Mouse (Mus musculus) monocyte, adult 59 days (primary cell): Measurements from ENCODE around the gene Rassf4. TPM values are rescaled to one million over a fixed set of nuclear protein-coding genes. Genes with fewer than 3 reads are reported as not detected.

Experiments
- total RNA-seq, 2 experiments: library from RNA; stranded (reverse); gene quantifications; one replicate each; pipeline ENCODE4 v1.2.4; 2023

Gene Rassf4
- total RNA-seq, result 100 to 1,000 TPM; 373 to 419 TPM

DNA sequence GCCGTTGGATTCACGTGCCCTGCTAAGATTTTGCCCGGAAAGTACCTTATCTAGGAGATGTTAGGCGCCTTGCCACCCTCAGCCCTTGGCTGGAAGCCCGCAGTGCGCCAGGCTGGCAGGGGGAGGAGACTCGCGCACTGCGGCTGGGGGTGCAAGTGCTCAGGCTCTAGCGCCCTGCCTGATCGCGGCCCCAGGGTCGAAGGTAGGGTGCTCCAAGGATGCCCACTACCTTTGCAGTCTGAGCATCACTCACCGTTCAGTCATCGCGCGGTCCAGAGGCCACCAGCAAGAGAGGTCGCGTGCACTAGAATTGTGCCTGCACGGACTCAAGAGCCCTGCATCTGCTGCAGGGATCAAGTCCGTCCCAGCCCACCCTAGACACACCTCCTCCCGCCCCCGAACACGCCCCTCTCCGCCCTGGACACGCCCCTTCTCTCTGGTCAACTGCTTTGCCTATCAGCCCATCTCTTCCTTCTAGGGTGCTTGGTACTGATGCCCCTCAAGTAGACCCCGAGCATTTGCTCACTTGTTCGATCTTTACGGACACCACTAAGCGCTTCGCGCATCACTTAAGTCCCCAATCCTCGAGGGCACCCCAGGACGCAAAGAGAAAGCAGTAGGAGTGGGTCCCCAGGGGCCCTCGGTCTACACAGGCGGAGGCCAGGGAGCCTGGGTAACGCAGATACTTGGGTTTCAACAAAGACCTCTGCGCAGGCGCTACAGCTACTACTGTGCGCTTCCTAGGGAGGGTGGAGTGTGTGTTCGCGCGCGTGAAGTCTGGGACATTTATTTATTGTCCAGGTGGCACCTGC lies at the start of gene Rassf4:
Gene Rassf4 (minus strand): TSS at position 482 of the 812 bp plus-strand sequence.

DNA sequence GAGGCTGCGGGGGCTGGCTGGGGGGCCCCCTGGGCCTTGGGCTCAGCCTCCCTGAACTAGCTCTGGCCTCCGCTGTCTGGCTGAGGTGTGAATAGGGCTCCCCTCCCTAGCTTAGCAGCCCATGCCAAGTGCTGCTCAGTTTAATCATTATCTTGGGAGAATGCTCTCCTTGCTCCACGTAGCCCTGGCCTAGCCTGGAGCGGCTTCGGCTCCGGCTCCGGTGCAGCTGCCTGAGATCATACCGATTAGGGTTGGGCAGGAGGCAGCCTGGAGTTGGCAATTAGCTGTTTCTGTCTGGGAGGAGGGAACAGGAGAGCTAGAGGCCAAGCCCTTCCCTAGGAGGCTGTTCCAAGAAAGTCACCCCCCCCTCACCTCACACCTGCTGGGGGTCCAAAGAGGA lies 42.9 kb upstream of the Rassf4 start, which contains the start of gene Tmem72:
Gene Tmem72 (minus strand): TSS at position 248 of the 400 bp plus-strand sequence.

DNA sequence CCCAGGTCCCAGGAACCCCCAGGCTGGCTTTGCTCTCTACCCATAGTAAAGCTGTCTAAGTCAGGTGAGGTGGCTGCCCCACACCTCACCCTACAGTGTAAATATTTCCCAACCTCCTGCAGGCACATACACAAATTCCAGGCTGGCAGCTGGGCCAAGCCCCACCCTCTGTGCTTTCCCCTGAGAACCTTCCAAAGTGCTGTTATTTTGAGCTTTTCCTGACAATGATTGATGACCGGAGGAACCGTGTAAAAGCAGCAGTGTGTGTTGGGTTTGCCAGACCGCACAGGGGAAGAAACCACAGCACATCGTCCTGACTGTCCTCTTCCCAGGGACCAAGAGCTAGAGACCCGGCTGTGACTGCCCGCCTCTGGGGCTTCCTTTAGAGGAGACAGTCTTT lies 23.3 kb downstream of the Rassf4 start, which contains the start of gene Depp1:
Gene Depp1 (plus strand): TSS at position 204 of the 400 bp plus-strand sequence.

DNA sequence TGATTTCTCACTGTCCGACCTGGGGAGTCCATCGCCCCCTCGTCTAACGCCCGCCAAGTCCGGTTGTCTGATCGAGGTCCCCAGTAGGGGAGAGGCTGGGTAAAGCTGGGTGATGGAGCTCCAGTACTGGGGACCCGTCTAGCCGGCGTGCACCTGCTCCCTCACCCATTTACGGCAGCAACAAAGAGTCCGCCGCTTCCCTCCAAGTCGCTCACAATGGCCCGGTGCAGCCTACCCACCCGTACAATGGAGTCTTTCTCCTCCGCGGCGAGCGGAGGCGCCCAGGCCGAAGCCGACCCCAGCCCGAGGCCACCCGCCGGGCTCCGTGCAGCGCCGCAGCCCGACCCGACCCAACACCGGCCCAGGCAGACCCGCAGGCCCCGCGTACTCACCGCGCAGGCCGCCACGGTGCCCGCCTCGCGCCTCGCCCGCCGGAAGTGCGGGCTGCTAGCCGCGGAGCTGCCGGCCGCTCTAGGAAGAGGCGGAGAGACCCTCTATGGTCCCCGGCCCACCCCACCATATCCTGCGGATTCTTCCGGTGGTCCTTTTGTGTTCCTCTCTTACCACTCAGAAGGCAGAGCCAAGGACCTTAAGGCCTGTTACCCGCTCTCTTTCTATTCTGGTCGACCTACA lies 45.1 kb downstream of the Rassf4 start, which contains the start of gene Zfp422:
Gene Zfp422 (minus strand): TSS at position 461 of the 633 bp plus-strand sequence.

DNA sequence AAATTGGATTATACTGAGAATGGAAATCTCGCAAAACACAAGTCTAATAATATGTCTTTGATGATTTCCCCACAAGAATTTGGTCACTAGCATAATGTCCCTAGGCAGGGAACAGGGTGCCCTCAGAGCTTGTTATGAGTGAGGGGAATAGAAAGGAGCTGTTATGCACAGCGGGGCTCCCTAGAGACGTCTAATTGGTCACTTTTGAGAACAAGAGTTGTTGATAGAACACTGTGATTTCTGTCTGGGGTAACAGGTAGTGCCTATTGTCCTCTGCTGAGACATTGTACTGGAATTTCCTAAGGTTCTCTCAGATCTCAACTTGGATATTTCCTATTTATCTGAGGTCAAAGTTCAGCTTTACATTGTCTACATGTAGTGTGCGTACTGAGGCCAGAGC lies 89.7 kb downstream of the Rassf4 start, which contains the start of gene Olfr215:
Gene Olfr215 (minus strand): TSS at position 101 of the 400 bp plus-strand sequence.

Other genes with a start within 250 kb of the Rassf4 start
- 10 to 100 TPM; 20.0 to 29.5 TPM for gene Alox5, start 212.8 kb downstream of the Rassf4 start, total RNA-seq
- gene Olfr211, start 184.9 kb downstream of the Rassf4 start, total RNA-seq, result not detected
- gene Olfr212, start 167.4 kb downstream of the Rassf4 start, total RNA-seq, result under 1 TPM; 0.39 to 0.42 TPM
- not detected for gene Olfr213, start 135.5 kb downstream of the Rassf4 start, total RNA-seq
- gene Gm5580, start 122.8 kb downstream of the Rassf4 start, total RNA-seq, result 1 to 10 TPM; 1.7 to 2.3 TPM
- gene Olfr214, start 119.7 kb downstream of the Rassf4 start, total RNA-seq, result not detected
- gene Olfr215, start 89.8 kb downstream of the Rassf4 start, total RNA-seq, result not detected
- gene Zfp422, start 45.0 kb downstream of the Rassf4 start, total RNA-seq, result 10 to 100 TPM in 1 of 2 experiments, 1 to 10 TPM in 1; 8.7 to 10.5 TPM
- gene Depp1, start 23.3 kb downstream of the Rassf4 start, total RNA-seq, result not detected
- under 1 TPM; 0.37 to 0.39 TPM for gene Tmem72, start 43.0 kb upstream of the Rassf4 start, total RNA-seq